Mouse (Mus musculus) G1E (cell line): Measurements from ENCODE around the gene Rnd1.

Experiments used
- CTCF ChIP-seq: IDR thresholded peaks from 2 replicates; pipeline ENCODE4 v1.5.1; 2012; ENCODE audit warnings: low read depth, low read length, inconsistent platforms, mixed read lengths
- GATA1 ChIP-seq: IDR thresholded peaks from 2 replicates; pipeline ENCODE4 v1.6.1; 2012; ENCODE audit warnings: borderline replicate concordance, low read length, inconsistent platforms, mixed read lengths

GRCm38 (mm10) chr15:98615751-98616150 lies 61.5 kb downstream of the Rnd1 start:
- TF ChIP-seq CTCF (no peak), GATA1 (no peak)
